Mouse (Mus musculus) Patski (cell line): ENCODE data around the gene Nap1l4. TPM values are rescaled to one million over a fixed set of nuclear protein-coding genes. Genes with fewer than 3 reads are reported as not detected.

ENCODE experiments used
- ATAC-seq: fragments of 100-300 bp; one replicate; pipeline ENCODE4 v1.8.0; 2021
- CTCF ChIA-PET: fragments of 350-600 bp; sonication (Branson Sonifier 250); formaldehyde crosslinking; loops from one replicate; lab custom pipeline; 2022; ENCODE audit warnings: inconsistent platforms; lab: Charles Lee
- POLR2A ChIA-PET: fragments of 350-600 bp; sonication (Branson Sonifier 250); formaldehyde crosslinking; loops from one replicate; lab custom pipeline; 2022; ENCODE audit warnings: antibody characterized with exemption, inconsistent platforms; lab: Charles Lee
- DNase-seq: peaks from one replicate; pipeline ENCODE4 v3.0.0-alpha.2; 2011; ENCODE audit warnings: low read depth, low spot score
- H3K27me3 ChIP-seq: fragments of 371-371 bp; one replicate; pipeline ENCODE4 v1.5.1; 2021
- CTCF ChIP-seq: fragments of 100-300 bp; IDR thresholded peaks from one replicate; pipeline ENCODE4 v1.5.1; 2021
- in situ Hi-C: fragments of 300-500 bp; cut with MboI; formaldehyde crosslinking; loops from 3 replicates; pipeline ENCODE4 v1.11.1; 2018; ENCODE audit warnings: low pct_unique_long_range_greater_than_20kb, mixed read lengths
- polyA plus RNA-seq: library from polyadenylated mRNA; unstranded; gene quantifications from one replicate; pipeline ENCODE4 v1.2.3, GENCODE M21; 2021

Nap1l4 gene
- polyA plus RNA-seq, 1 experiment from 2014 or later: 127 TPM

DNA sequence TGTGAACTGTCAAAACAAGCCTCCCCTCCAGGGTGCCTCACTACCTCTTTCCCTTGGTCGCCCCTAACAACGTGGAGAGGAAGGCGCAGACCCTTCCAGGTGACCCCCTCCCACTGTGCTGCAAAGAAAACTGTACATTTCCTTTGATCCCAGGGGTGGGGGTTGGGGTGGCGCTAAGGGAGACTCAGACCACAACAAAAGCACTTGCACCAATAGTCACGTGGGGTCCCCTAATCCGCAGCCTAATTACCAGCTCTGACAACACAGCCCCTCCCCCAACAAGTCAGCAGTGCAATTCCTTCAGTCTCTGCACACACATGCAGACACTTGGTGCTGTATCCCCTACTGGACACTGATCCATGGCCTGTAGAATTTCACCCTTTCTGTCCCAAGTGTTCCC, 81.2 kb downstream of the Nap1l4 start:
- ChIA-PET POLR2A (no interaction called here), CTCF (interaction anchor here (1.2 to 10.6 kb wide), 3 partner anchors 13 to 315 kb away, joined by 3 to 209 read pairs (median 6); no protein-coding TSS in a partner anchor)
- DNase-seq: no peak
- no peak for TF ChIP-seq CTCF
- no peaks in the 10 kb centered on the region for H3K27me3 ChIP-seq
- no peak for ATAC-seq
- in situ Hi-C loops: loop anchor here (5.0 to 25.0 kb wide), 2 partner anchors 315 to 480 kb away; no protein-coding TSS in a partner anchor

DNA sequence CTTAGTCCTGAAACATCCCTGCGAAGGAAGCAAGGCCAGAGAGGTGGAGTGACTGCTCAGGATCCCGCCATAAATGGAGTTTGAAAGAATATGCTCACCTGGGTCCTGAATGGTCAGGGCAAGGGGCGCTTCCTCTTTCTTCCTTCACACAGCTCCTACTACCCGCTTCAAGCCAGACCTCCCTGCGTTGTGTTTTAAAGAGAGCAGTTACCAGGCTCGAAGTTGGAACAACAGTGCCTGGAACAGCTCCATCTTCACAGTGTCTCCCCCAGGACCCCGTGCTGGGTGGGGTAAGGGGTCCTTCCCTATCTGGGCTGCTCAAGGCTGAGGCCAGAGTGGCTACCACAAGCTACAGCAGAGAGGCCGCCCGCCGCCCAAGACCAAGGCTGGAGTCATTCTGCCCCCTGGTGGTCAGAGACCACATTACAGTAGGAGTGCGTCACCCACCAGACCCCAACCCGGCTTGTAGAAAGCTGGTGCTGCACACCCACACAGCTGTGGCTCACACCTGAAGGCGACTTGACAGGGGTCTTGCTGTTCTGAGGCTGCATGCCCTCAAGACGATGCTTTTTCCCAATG, 82.7 kb downstream of the Nap1l4 start:
- no peak for DNase-seq
- ChIA-PET POLR2A (interaction anchor here (1.2 kb wide), 1 partner anchor 312 kb away, joined by 8 read pairs; no protein-coding TSS in a partner anchor), CTCF (interaction anchor here (0.6 to 10.6 kb wide), 23 partner anchors 8 to 391 kb away, joined by 3 to 209 read pairs (median 3); partner anchors contain the start of gene Trpm5)
- ATAC-seq: no peak
- no peak for TF ChIP-seq CTCF
- H3K27me3 ChIP-seq: no peaks in the 10 kb centered on the region
- in situ Hi-C loops: loop anchor here (5.0 to 25.0 kb wide), 2 partner anchors 314 to 479 kb away; no protein-coding TSS in a partner anchor

DNA sequence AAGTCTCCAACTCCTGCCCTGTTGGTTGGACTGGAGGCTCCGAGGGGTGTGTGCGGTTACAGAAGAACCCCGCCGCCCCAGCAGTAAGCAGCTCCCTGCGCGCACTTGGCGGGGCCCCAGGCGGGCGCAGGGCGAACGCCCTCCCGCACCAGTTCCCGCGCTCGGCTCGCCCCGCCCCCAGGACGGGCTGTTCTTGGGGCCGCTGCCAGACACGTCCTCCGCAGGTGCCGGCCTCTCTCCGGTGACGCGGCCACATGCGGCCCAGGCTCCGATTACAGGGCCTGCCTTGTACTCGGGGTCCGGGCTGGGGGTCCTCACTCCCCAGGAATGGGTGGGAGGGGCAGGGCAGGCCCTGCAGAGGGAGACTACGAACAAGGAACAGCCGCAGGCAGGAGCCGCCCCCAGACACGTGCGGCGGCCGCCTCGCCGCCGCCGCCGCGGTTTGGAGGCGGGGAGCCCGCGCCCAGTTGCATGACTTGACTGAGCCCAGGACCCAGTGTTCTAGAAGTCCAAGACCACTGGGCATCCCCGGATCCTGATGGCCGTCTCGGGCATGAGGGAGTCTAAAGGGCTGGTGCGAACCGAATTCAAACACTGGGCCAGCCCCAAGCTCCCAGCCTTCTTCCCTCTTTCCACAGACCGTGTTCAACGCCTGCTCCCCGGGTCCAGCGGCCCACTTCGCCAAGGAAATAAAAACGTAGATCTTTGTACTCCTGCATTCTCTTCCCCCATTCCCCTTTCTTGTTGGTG, 83.9 kb downstream of the Nap1l4 start:
- ATAC-seq: no peak
- in situ Hi-C loops: loop anchor here (5.0 to 25.0 kb wide), 2 partner anchors 313 to 478 kb away; no protein-coding TSS in a partner anchor
- no peak for DNase-seq
- no peaks in the 10 kb centered on the region for H3K27me3 ChIP-seq
- ChIA-PET POLR2A (no interaction called here), CTCF (interaction anchor here (1.0 to 10.6 kb wide), 3 partner anchors 16 to 312 kb away, joined by 3 to 209 read pairs (median 4); no protein-coding TSS in a partner anchor)
- TF ChIP-seq CTCF: no peak

DNA sequence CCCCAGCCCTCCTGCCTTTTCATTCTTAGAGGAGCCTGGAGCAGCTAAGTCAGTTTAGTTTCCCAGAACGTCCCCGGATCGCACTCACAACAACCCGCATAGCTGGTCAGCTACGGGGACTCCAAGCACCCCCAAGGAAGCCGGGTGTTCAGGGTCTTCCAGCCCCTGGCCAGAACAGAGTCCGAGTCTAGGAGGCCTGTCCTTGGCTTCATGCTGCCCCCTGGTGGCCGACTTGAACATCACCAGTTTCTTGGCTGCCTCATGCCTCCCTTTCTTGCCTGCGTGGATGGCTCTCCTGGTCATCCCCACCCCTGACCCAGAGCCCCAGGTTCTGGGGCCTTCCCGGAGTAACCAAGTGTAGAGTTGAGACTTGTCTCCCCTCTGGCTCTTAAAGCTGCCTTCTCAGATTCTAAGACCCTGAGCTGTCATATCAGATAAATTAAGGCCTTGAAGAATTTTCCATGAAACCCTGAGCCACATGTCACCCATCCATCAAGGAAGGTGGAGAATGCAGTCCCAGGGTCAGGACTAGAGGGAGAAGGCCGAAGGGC, 85.0 kb downstream of the Nap1l4 start:
- CTCF ChIA-PET: interaction anchor here (0.9 to 10.6 kb wide), 6 partner anchors 13 to 311 kb away, joined by 3 to 209 read pairs (median 3); no protein-coding TSS in a partner anchor
- POLR2A ChIA-PET: no interaction called here
- TF ChIP-seq CTCF: no peak
- in situ Hi-C loops: loop anchor here (25.0 kb wide), 1 partner anchor 477 kb away; no protein-coding TSS in a partner anchor
- no peaks in the 10 kb centered on the region for H3K27me3 ChIP-seq
- no peak for DNase-seq
- no peak for ATAC-seq

Other genes starting within 250 kb of the Nap1l4 start
- 0.06 TPM for gene Cdkn1c, start 88.1 kb downstream of the Nap1l4 start, polyA plus RNA-seq
- 0.13 TPM for gene Slc22a18, start 75.4 kb downstream of the Nap1l4 start, polyA plus RNA-seq
- not detected for gene Phlda2, start 46.0 kb downstream of the Nap1l4 start, polyA plus RNA-seq
- 81.5 TPM for gene Cars, start 51.0 kb upstream of the Nap1l4 start, polyA plus RNA-seq
- 0.06 TPM for gene Tnfrsf26, start 79.6 kb upstream of the Nap1l4 start, polyA plus RNA-seq
- gene Tnfrsf22, start 100.6 kb upstream of the Nap1l4 start, polyA plus RNA-seq: 39.1 TPM
- 20.6 TPM for gene Tnfrsf23, start 136.8 kb upstream of the Nap1l4 start, polyA plus RNA-seq
- gene Osbpl5, start 207.9 kb upstream of the Nap1l4 start, polyA plus RNA-seq: 50.0 TPM
- gene Mrgprg, start 217.9 kb upstream of the Nap1l4 start, polyA plus RNA-seq: not detected
- gene Mrgpre, start 235.4 kb upstream of the Nap1l4 start, polyA plus RNA-seq: 5.1 TPM